Mouse (Mus musculus) cerebellum, adult 8-10 months (tissue): ENCODE measurements around the gene Chrna10.

ENCODE experiments used
- DNase-seq: peaks from one replicate; pipeline ENCODE4 v3.0.0; 2022

The Chrna10 gene

GRCm38 (mm10) chr7:102080311-102080710, 36.3 kb downstream of the Chrna10 start:
- no peak for DNase-seq

DNA sequence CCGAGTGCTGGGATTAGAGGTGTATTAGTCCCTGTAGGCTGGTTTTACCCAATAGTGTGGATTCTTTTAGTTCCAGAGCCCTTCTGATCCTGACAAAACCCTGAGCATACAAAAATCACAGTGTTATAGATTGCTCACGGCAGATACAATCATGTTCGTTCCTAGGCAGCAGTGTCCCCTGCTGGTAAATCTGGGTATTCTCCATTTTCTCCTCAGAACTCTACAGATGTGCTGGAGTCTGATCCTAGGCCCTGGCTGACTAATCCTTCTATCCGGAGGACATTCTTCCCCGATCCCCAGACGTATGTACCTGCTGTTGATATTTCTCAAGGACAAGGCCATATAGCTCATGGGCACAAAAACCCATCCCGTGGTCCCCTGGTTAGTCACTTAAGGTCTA, 38.1 kb downstream of the Chrna10 start:
- peak; percentile 30 for DNase-seq

GRCm38 (mm10) chr7:102076714-102077296, 39.8 kb downstream of the Chrna10 start:
- no peak for DNase-seq

DNA sequence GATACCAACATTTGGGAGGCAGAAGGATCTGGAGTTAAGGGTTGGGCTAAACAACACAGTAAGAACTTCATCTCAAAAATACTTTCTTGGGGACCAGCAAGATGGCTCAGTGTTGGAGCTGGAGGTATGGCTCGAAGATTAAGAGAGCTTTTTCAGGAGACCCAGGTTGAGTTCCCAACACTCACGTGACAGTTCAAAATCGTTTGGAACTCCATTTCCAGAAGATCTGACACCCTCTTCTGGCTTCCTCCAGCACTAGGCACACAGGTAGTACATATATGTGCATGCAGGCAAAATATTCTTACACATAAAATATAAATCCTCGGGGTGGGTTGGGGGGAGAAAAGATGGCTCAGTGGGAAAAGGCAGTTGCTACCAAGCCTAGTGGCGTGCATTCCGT, 50.3 kb downstream of the Chrna10 start:
- DNase-seq, result no peak

DNA sequence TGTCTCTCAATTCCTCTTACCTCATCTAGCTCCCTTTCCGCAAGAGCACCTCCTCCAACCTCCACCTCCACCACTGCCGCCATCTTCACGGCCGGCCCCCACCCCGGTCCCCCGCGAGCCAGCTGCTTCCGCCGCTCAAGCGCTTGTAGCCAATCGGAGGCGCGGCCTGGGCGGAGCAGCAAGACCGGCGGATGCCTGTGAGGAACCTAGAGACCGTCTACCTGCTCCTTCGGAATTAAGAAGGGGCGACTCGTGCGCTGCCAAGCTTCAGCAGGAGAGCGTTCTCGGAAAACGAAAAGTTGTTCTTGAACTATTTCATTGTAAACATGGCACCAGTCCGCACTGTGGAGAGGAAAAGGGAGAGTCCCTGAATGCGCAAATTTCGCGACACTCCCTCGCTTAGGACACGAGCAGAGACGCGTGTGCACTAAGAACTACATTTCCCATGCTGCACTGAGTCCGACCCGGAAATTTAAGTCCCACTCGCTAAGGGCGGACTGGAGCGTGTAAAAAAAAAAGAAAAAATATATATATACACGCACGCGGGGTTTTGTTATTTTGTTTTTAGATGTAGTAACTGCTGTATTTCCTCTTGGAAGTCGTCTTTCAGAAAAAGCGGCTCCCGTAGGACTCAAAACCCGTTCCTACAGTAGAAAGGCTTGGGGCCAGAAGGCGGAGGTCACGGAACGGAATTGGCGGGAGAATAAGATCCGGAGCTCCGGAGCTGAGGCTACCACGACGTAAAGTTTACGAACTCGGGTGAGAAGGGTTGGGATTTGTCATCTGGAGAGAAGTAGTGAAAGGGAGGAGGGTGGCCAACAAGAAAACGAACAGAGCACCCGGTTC, 51.4 kb downstream of the Chrna10 start, which contains the start of the genes Rnf121, Xndc1 and Xntrpc:
Gene Rnf121 (minus strand): TSS at position 424 of the 846 bp plus-strand sequence.
Gene Xndc1 (plus strand): TSS at position 466 of the 846 bp plus-strand sequence.
Gene Xntrpc (plus strand): TSS at position 668 of the 846 bp plus-strand sequence.
- DNase-seq, result peak; percentile 89

GRCm38 (mm10) chr7:102064655-102065045, 52.0 kb downstream of the Chrna10 start:
- no peak for DNase-seq

- no peak for DNase-seq
These were observed 52.7 kb downstream of the Chrna10 start for GRCm38 (mm10) chr7:102063891-102064290.

DNA sequence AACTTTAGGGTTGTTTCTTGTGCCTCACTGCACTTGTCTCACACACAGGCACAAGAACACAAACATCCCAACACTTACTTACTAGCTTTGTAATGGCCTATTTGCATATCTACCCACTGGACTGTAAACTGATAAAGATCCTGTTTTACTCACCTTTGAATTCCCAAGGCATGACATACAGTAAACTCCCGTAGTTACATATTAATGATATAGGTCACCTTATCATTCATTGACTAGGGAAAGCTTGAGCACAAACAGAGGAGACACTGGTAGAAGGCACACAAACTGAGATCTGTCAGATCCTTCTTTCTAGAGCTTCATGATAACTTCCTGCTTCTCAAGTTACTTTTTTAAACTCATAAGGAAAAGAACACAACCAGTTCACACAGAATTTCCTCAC, 54.4 kb downstream of the Chrna10 start:
- no peak for DNase-seq

DNA sequence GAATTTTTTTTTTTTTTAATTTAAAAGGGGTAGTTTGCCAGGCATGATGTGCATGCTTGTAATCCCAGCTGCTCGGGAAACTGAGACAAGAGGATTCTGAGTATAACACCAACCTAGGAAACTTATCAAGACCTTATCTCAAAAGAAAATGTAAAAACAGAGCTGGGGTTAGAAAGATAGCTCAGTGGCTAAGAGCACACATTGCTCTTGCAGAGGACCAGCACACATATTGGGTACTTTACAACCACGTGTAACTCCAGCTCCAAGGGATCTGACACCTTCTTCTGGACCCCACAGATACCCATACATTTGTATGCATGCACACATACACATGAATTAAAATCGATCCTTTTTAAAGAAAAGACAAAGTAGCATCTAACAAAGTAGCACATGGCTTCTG, 55.3 kb downstream of the Chrna10 start:
- DNase-seq, result no peak
